Mouse (Mus musculus) activated CD4-positive, CD25-positive, alpha-beta regulatory T cell, adult 4 months (primary cell): ENCODE results near the gene Tbc1d1. TPM values are rescaled to one million over a fixed set of nuclear protein-coding genes. Genes with fewer than 3 reads are reported as not detected.
A peak's percentile ranks its signal among the peaks of the same experiment; 100 is the strongest.
"Not testable (repeated sequence)": the region's sequence is repeated elsewhere in the genome, so short reads cannot be mapped to it uniquely, and the experiment has no call there.

ENCODE experiments used
- ATAC-seq: one replicate; pipeline ENCODE4 v1.8.0; 2017
- polyA plus RNA-seq, 2 experiments: library from polyadenylated mRNA; unstranded; fragments of 100-300 nt; shearing (Covaris generic); gene quantifications; one replicate each; pipeline ENCODE4 v1.2.1; 2017

Tbc1d1 gene
- polyA plus RNA-seq, 2 experiments from 2014 or later: 36.6 to 37.7 TPM

DNA sequence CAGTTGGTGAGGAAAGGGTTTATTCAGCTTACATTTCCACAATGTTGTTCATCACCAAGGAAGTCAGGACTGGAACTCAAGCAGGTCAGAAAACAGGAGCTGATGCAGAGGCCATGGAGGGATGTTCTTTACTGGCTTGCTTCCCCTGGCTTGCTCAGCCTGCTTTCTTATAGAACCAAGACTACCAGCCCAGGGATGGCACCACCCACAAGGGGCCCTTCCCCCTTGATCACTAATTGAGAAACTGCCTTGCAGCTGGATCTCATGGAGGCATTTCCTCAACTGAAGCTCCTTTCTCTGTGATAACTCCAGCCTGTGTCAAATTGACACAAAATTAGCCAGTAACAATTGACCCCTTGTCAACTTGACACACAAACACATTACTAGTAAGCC is 204.8 kb downstream of the Tbc1d1 start:
- not testable (repeated sequence) for ATAC-seq

DNA sequence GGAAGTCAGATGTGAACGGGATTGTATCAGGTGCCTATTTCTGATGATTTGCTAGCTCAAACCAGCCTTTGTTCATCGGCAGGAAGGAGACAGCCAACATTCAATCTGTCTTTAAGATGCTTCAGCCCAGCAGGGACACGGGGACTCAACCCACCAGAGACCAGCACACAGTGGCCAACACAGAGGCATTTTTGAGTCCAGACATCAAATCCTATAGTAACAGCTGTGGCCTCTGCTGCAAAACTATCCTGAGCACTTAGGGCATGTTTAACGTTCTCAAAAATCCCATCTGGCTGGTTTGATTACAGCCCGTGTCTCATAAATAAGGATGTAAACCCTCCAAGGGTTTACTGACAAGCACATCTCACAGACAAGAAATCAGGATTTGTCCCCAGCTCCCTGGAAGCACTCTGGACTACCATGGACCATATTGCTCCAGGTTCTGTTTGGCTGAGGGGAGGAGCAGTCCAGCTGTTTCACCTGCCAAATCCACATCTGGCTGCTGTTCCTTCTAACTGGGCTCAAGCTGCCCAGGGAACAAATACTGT is 207.8 kb downstream of the Tbc1d1 start:
- no peak for ATAC-seq

DNA sequence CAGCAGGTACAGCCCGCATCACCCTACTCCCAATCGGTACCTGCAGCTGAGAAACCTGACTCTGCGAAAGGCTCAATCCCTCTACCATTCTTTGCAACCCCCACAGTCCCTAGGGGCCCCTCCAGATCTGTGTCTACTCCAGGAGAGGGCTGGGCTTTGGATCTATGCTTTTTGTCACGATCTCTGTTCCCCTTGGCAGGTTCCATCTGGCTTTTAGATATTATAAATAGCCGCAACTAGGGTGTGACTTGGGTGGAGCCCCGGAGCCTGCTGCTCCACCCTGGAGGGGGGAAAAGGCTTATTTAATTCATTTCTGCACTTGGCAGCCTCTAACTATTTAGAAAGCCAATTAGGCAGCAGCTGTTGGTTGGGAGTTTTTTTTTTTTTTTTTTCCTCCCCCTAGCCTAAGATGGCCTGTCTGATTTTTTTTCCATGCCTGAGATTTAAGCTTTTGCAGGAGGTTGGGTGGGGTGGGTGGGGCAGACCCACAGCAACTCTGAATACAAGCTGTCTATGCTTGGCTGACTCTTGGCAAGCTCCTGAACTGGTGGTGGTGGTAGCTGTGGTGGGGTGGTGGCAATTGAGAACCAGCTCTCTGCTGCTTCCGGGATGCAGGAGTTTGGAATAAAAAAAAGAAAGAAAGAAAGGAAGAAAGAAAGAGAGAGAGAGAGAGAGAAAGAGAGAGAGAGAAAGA is 208.5 kb downstream of the Tbc1d1 start:
- ATAC-seq: no peak

GRCm38 (mm10) chr5:64365187-64366066 is 209.3 kb downstream of the Tbc1d1 start:
- ATAC-seq: no peak

- ATAC-seq: no peak
Measured at GRCm38 (mm10) chr5:64366113-64366512, 210.0 kb downstream of the Tbc1d1 start.

- no peak for ATAC-seq
Measured at GRCm38 (mm10) chr5:64367426-64367825, 211.3 kb downstream of the Tbc1d1 start.

DNA sequence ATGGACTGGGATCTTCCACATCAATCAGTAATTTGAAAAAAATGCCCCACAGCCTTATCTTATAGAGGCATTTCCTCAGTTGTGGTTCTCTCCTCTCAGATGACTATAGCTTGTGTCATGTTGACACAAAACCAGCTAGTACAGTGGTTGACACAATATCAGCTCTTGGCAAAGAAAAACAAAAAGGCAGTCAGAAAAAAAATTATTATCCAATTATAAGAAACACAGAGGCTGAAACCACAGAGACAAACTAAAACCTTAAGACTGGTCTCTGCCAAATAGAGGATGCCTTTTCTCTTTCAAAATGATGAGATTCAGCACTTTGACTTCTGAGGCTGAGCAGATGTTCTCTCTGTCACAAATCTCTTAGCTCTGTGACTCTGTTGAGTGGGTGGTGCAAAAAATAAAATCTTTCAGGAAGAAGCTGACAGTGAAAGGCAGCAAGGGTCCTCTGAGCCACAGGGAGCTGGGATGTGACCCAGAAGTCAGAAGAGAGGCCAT is 215.3 kb downstream of the Tbc1d1 start:
- ATAC-seq: peak; percentile 62

DNA sequence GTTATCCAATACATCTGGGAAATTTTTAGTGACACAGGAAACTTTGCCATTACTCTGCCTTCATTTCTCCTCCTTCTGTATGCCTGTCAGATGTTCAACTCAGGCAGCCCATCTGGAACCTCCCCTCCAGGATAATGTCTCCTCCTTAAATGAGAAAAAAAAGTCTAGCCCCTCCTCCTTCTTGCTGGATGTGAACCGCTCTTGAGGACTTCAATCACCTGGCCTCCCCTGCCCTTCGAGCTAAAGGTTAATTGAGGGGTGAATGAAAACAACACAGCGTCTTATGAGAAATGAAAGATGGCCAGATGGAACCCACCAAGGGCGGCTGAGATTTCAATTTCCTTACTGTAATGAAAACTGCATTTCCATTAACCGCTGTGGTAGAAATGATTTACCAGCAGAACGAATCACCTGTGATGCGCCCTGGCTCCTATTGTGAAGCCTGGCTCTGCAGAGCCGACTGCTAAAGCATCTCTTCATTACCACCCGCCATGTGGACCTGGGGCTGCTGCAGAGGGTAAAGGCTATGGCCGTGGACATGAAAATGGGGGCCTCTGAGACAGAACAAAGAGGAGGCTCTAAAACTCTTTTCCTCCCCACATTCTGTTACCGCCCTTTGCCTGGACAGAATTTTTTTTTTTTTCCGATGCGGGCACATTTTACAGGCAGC is 216.3 kb downstream of the Tbc1d1 start:
- no peak for ATAC-seq

- ATAC-seq: no peak
Measured at GRCm38 (mm10) chr5:64373695-64374094, 217.6 kb downstream of the Tbc1d1 start.

DNA sequence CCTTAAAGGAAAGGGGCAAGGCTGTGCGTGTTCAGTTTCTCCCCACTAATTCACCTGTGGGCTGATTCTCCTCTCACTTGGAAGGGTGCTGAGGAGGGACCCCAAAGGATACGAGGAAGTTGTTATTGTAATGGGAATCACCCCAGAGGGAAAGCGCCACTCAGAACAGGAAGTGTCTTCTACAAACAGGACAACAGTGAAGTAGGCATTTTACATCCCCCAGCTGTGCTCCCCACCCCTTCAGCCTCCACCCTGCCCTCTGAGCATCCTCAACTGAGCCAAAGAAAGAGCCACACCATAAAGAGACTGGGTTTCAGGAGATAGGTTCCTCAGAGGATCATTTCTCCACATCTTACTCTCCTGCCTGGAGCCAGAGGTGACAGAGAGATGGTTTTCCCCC is 219.7 kb downstream of the Tbc1d1 start:
- no peak for ATAC-seq

DNA sequence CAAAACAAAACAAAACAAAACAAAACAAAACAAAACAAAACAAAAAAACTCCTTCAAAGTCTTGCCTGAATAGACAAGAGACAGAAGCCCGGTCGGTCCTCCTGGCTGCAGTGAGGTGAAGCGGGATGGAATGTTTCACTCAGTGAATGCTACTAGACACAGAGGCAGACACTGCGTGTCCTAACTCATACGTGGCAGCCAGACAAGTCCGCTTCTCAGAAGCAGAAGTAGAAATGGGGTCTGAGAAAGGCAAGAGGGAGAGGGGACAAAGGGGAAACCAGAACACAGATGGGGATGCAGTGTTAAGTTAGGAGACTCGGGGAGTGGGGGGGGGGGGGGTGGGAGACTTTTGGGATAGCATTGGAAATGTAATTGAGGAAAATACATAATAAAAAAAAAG is 220.4 kb downstream of the Tbc1d1 start:
- ATAC-seq: no peak

- ATAC-seq: no peak
Measured at GRCm38 (mm10) chr5:64377705-64378104, 221.6 kb downstream of the Tbc1d1 start.

DNA sequence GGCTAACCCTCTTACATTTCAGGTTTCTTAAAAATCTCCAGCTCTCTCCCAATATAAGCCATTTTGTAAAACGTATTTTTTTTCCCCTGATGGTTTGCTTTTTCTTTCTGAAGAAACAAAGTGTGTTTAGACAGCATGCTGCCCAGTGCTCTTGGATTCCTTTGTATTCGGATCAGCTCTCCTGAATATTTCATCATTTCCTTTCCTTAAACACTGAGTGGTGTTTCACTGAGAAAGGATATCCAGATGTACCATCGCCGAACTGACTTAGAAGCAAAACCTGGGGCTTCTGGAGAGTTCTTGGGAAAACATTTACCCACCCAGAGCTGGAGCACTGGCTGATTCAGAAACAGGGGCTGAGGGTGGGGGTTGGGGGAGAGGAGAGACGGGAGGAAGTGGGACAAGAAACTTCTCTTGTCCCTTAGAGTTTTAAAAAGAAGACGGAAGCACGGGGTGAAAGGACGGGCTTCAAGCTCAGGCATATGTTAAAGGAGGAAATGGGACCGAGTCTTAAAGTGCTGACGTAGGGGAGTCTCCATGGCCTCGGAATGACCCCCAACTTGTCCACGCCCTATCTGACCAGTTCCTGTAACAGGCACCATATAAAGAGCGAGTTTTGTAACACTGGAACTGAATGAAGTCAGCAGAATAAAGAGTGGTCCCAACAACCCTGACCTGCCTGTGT is 222.6 kb downstream of the Tbc1d1 start:
- ATAC-seq: no peak

- no peak for ATAC-seq
Measured at GRCm38 (mm10) chr5:64379829-64380228, 223.7 kb downstream of the Tbc1d1 start.

DNA sequence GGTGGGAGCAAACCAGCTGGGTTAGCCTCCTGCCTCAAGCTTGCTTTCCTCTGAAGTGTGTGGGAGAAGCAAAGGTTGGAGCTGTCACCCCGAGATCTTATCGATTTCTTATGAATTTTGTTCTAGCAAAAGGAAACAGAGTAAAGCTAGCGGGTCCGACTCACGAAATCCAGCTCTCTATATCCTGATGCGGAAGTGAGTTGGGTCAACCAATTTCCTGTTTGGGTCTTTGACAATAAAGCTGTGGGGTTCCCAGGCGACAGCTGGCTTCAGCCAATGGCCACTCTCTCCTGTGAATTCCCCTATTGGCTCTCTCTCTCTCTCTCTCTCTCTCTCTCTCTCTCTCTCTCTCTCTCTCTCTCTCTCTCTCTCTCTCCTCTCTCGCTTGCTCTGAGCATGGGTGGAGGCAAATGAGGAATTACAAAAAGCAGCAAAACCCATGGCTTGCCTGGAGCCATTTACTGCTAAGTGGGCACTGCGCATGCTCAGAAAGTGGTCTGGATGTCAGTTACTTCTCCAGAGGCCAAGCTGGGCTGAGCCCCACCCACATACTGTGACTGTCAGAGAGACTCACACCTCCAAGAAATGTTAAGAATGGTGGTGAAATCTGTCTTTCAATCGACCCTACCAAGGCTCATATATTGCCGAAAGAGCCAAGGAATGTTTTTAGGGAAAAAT is 224.7 kb downstream of the Tbc1d1 start:
- peak; percentile 67 for ATAC-seq

GRCm38 (mm10) chr5:64381538-64381937 is 225.4 kb downstream of the Tbc1d1 start:
- no peak for ATAC-seq

GRCm38 (mm10) chr5:64382451-64383057 is 226.4 kb downstream of the Tbc1d1 start:
- ATAC-seq: peak; percentile 54

- ATAC-seq: no peak
Measured at GRCm38 (mm10) chr5:64383215-64383614, 227.1 kb downstream of the Tbc1d1 start.

- ATAC-seq: no peak
Measured at GRCm38 (mm10) chr5:64384546-64384945, 228.4 kb downstream of the Tbc1d1 start.

DNA sequence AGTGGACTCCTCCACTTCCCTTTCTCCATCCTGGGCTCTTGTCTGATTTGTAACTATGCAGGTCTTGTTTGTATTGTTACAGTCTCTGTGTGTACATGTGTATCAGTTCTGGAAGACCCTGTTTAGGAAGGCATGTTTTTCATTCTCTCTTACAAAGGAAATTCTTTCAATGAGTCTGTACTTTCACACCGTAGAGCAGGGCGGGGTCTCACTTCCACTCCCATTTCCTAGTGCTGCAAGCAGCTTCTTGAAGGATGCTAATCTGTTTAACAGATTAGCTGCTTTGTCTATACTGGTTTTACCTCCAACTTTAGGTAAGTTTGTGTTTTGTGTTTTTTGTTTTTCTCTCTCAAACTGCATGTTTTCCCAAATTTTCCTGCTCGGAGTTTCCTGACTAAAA is 230.9 kb downstream of the Tbc1d1 start:
- no peak for ATAC-seq
